Mouse (Mus musculus): ENCODE results near the gene Pid1. TPM values are rescaled to one million over a fixed set of nuclear protein-coding genes. Genes with fewer than 3 reads are reported as not detected.

The Pid1 gene
- total and polyA plus RNA-seq, 3 experiments = not detected

DNA sequence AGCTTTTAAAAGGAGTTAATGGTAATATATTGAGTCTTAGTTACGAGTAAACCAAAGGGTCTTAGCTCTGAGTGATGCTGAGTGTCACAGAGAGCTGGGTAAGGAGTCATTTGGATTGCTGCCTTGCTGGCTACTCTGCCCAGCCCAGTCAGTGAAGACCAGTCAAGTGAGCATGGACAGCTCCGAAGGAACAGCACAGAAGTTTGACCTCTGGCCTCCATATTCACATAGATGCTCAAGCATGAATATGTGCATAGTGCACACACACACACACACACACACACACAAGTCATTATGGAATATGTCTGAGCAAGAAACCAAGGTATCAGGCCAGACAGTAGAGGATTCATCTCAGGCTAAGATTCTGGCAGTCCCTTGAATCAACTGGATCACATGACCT is 244.7 kb downstream of the Pid1 start:
- no peaks in the 10 kb centered on the region for H3K36me3 ChIP-seq (replicated peaks in 1 of 2; ENCODE audit: control insufficient read depth in 1 of 2, insufficient read depth in 1 of 2, low read length in 1 of 2)
- dilution Hi-C loops (cut with MboI; ENCODE audit: extremely low pct_ligation_motif_present, extremely low pct_unique_long_range_greater_than_20kb, low sequenced_read_pairs) (no loop called here), in situ Hi-C loops (cut with MboI; ENCODE audit: low pct_ligation_motif_present, low pct_unique_long_range_greater_than_20kb, low sequenced_read_pairs) (no loop called here)
- no peaks in the 10 kb centered on the region for H3K27me3 ChIP-seq (replicated peaks)
- H3K79me2 ChIP-seq (replicated peaks; ENCODE audit: control insufficient read depth, extremely low read depth, insufficient read depth, poor library complexity, severe bottlenecking) = no peaks in the 10 kb centered on the region
- TF ChIP-seq BHLHE40 (IDR thresholded peaks at IDR 0.05; ENCODE audit: low read depth, low read length) (no peak), KAT2A (IDR thresholded peaks at IDR 0.05; ENCODE audit: insufficient replicate concordance, low read length) (no peak), SMC3 (IDR thresholded peaks at IDR 0.05; ENCODE audit: low read depth, low read length) (no peak), NELFE (IDR thresholded peaks at IDR 0.05; ENCODE audit: low read depth, low read length) (no peak), GABPA (IDR thresholded peaks at IDR 0.05; ENCODE audit: insufficient replicate concordance, low read depth, low read length) (no peak), SIN3A (IDR thresholded peaks at IDR 0.05; ENCODE audit: low read length) (no peak), NRF1 (IDR thresholded peaks at IDR 0.05; ENCODE audit: low read depth, low read length) (no peak), ZMIZ1 (IDR thresholded peaks at IDR 0.05; ENCODE audit: low read depth, low read length) (no peak), MAZ (IDR thresholded peaks at IDR 0.05; ENCODE audit: low read depth, low read length) (no peak), MYC (IDR thresholded peaks at IDR 0.05; ENCODE audit: low read depth, low read length) (no peak)
- DNase-seq (ENCODE audit: extremely low read depth) = no peak
- no peaks in the 10 kb centered on the region for H3K4me1 ChIP-seq (ENCODE audit: control insufficient read depth in 1 of 2, insufficient read depth in 2 of 2)
- no peak overlapping the region for H3K9ac ChIP-seq (ENCODE audit: insufficient read depth, low read depth)
- H3K4me3 ChIP-seq (replicated peaks in 1 of 3; ENCODE audit: low read depth in 2 of 3, low read length in 2 of 3, poor library complexity in 1 of 3) = no peak overlapping the region
- H3K27ac ChIP-seq (ENCODE audit: insufficient read depth, low read depth) = no peak overlapping the region
- no peak overlapping the region for H3K4me2 ChIP-seq (ENCODE audit: insufficient read depth, low read depth, poor library complexity, severe bottlenecking)
- no peaks in the 10 kb centered on the region for H3K9me3 ChIP-seq (replicated peaks; ENCODE audit: low read length)

DNA sequence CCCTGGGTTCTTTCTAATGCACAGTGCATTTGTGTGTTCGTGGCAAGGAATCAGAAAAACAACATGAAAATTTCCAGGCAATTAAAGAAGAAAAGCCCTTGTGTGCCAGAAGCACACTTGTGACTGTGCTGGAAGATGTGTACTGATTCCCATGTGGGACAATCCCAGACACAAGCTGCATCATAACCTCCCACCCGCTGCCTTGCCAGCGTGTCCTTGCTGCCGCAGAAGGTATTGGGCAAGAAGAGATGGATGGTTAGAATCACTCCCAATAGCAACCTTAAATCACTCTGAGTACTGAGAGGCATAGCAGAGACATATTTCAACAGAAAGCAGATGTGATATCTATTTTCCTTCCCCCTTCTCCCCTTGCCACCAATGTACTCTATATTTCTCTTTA is 257.2 kb downstream of the Pid1 start:
- in situ Hi-C loops (cut with MboI; ENCODE audit: low pct_ligation_motif_present, low pct_unique_long_range_greater_than_20kb, low sequenced_read_pairs) = no loop called here
- Histone ChIP-seq H3K4me2 (ENCODE audit: insufficient read depth, low read depth, poor library complexity, severe bottlenecking) (no peak overlapping the region), H3K79me2 (replicated peaks; ENCODE audit: control insufficient read depth, extremely low read depth, insufficient read depth, poor library complexity, severe bottlenecking) (no peaks in the 10 kb centered on the region), H3K9me3 (replicated peaks; ENCODE audit: low read length) (peaks cover 2% of the 10 kb centered on the region), H3K36me3 (replicated peaks in 1 of 2; ENCODE audit: control insufficient read depth in 1 of 2, insufficient read depth in 1 of 2, low read length in 1 of 2) (no peaks in the 10 kb centered on the region), H3K9ac (ENCODE audit: insufficient read depth, low read depth) (no peak overlapping the region), H3K4me1 (ENCODE audit: control insufficient read depth in 1 of 2, insufficient read depth in 2 of 2) (no peaks in the 10 kb centered on the region), H3K27me3 (replicated peaks) (no peaks in the 10 kb centered on the region), H3K27ac (ENCODE audit: insufficient read depth, low read depth) (no peak overlapping the region), H3K4me3 (replicated peaks in 1 of 3; ENCODE audit: low read depth in 2 of 3, low read length in 2 of 3, poor library complexity in 1 of 3) (no peak overlapping the region)
- no peak for TF ChIP-seq MAX (IDR thresholded peaks at IDR 0.05; ENCODE audit: low read length)
- no peak for TF ChIP-seq CHD1 (IDR thresholded peaks at IDR 0.05; ENCODE audit: low read depth, low read length)
- no peak for DNase-seq (ENCODE audit: extremely low read depth)
- dilution Hi-C loops (cut with MboI; ENCODE audit: extremely low pct_ligation_motif_present, extremely low pct_unique_long_range_greater_than_20kb, low sequenced_read_pairs) = no loop called here

DNA sequence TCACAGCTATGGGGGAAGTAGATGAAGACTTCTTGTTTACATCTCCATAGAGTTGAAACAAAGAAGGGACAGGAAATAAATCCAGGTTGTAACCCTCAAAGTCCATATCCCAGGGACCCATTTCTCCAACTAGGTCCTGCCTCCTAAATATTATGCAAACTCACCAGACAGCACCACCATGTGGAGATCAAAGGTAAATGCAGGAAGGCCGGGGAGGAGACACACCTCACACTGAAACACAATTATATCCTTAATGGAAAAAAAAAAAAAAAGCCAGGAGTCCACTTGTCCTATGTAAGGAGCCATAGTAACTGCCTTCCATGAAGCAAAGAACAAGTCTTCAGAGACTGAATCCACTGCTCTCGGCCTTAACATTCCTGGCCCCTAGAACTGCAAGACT is 261.9 kb downstream of the Pid1 start:
- H3K9ac ChIP-seq (ENCODE audit: insufficient read depth, low read depth) = no peak overlapping the region
- H3K4me2 ChIP-seq (ENCODE audit: insufficient read depth, low read depth, poor library complexity, severe bottlenecking) = no peak overlapping the region
- in situ Hi-C loops (cut with MboI; ENCODE audit: low pct_ligation_motif_present, low pct_unique_long_range_greater_than_20kb, low sequenced_read_pairs) (no loop called here), dilution Hi-C loops (cut with MboI; ENCODE audit: extremely low pct_ligation_motif_present, extremely low pct_unique_long_range_greater_than_20kb, low sequenced_read_pairs) (no loop called here)
- no peak overlapping the region for H3K4me3 ChIP-seq (replicated peaks in 1 of 3; ENCODE audit: low read depth in 2 of 3, low read length in 2 of 3, poor library complexity in 1 of 3)
- no peaks in the 10 kb centered on the region for H3K79me2 ChIP-seq (replicated peaks; ENCODE audit: control insufficient read depth, extremely low read depth, insufficient read depth, poor library complexity, severe bottlenecking)
- TF ChIP-seq EP300 (IDR thresholded peaks at IDR 0.05; ENCODE audit: low read length) = no peak
- TF ChIP-seq MXI1 (IDR thresholded peaks at IDR 0.05; ENCODE audit: low read depth, low read length) = no peak
- TF ChIP-seq SMC3 (IDR thresholded peaks at IDR 0.05; ENCODE audit: low read depth, low read length) = 0 out of 2 replicates have a peak, but pooled peaks have one; percentile 9
- no peak for TF ChIP-seq USF1 (IDR thresholded peaks at IDR 0.05; ENCODE audit: low read depth, low read length)
- peak; percentile 23 to 41; a peak in 2 of 4 replicates for TF ChIP-seq CTCF (conservative IDR thresholded peaks at IDR 0.05 in 1 of 2, IDR thresholded peaks at IDR 0.05 in 1 of 2; ENCODE audit: low read depth in 2 of 2, low read length in 2 of 2)
- TF ChIP-seq CHD1 (IDR thresholded peaks at IDR 0.05; ENCODE audit: low read depth, low read length) = no peak
- TF ChIP-seq MAX (IDR thresholded peaks at IDR 0.05; ENCODE audit: low read length) = no peak
- no peak for TF ChIP-seq SIN3A (IDR thresholded peaks at IDR 0.05; ENCODE audit: low read length)
- TF ChIP-seq NELFE (IDR thresholded peaks at IDR 0.05; ENCODE audit: low read depth, low read length) = no peak
- no peak for TF ChIP-seq USF2 (conservative IDR thresholded peaks at IDR 0.05; ENCODE audit: low read depth, low read length)
- DNase-seq (ENCODE audit: extremely low read depth) = peak; percentile 29
- H3K27ac ChIP-seq (ENCODE audit: insufficient read depth, low read depth) = no peak overlapping the region
- H3K4me1 ChIP-seq (ENCODE audit: control insufficient read depth in 1 of 2, insufficient read depth in 2 of 2) = no peaks in the 10 kb centered on the region
- no peaks in the 10 kb centered on the region for H3K9me3 ChIP-seq (replicated peaks; ENCODE audit: low read length)
- H3K36me3 ChIP-seq (replicated peaks in 1 of 2; ENCODE audit: control insufficient read depth in 1 of 2, insufficient read depth in 1 of 2, low read length in 1 of 2) = no peaks in the 10 kb centered on the region
- no peaks in the 10 kb centered on the region for H3K27me3 ChIP-seq (replicated peaks)

Data from CH12.LX (cell line).